Mouse (Mus musculus) midbrain, postnatal 0 days (tissue): ENCODE measurements around the gene Sfxn3. TPM values are rescaled to one million over a fixed set of nuclear protein-coding genes. Genes with fewer than 3 reads are reported as not detected.

Source experiments
- ATAC-seq: fragments of 200-750 bp; cut with Nextera tagmentation; 2 replicates; pipeline ENCODE4 v1.8.0; 2017; ENCODE audit warnings: moderate number of reproducible peaks, mild to moderate bottlenecking, moderate TSS enrichment, moderate library complexity; ENCODE audit not compliant: low FRiP score
- DNase-seq: peaks from one replicate; pipeline ENCODE4 v3.0.0-alpha.2; 2015; ENCODE audit warnings: low spot score
- H3K27ac ChIP-seq: fragments of 300-500 bp; sonication (generic); 2 replicates; pipeline ENCODE4 v1.5.1; 2014; ENCODE audit warnings: low read depth, mild to moderate bottlenecking, low read length, mixed read lengths
- H3K27me3 ChIP-seq: fragments of 300-500 bp; sonication (generic); 2 replicates; pipeline ENCODE4 v1.6.1; 2014; ENCODE audit warnings: low read length, control low read depth, mixed read lengths; ENCODE audit not compliant: insufficient read depth
- H3K36me3 ChIP-seq: fragments of 300-500 bp; sonication (generic); 2 replicates; pipeline ENCODE4 v1.6.1; 2014; ENCODE audit warnings: low read length, control low read depth, mixed read lengths; ENCODE audit not compliant: insufficient read depth
- H3K4me1 ChIP-seq: fragments of 300-500 bp; sonication (generic); 2 replicates; pipeline ENCODE4 v1.6.1; 2014; ENCODE audit warnings: mild to moderate bottlenecking, control low read depth, antibody characterized with exemption, low read length, mixed read lengths; ENCODE audit not compliant: insufficient read depth
- H3K4me2 ChIP-seq: fragments of 300-500 bp; sonication (generic); 2 replicates; pipeline ENCODE4 v1.6.1; 2014; ENCODE audit warnings: low read depth, mild to moderate bottlenecking, low read length, mixed read lengths; ENCODE audit not compliant: poor library complexity, severe bottlenecking
- H3K4me3 ChIP-seq: fragments of 300-500 bp; sonication (generic); 2 replicates; pipeline ENCODE4 v1.5.1; 2014; ENCODE audit warnings: low read depth, mild to moderate bottlenecking, low read length, moderate library complexity
- H3K9ac ChIP-seq: fragments of 300-500 bp; sonication (generic); replicated peaks from 2 replicates; pipeline ENCODE4 v1.6.1; 2014; ENCODE audit warnings: mild to moderate bottlenecking, low read length, moderate library complexity, mixed read lengths; ENCODE audit not compliant: poor library complexity, severe bottlenecking
- H3K9me3 ChIP-seq: fragments of 300-500 bp; sonication (generic); 2 replicates; pipeline ENCODE4 v1.6.1; 2016; ENCODE audit warnings: low read length, control low read depth
- CTCF ChIP-seq: IDR thresholded peaks from 2 replicates; pipeline ENCODE4 v1.5.1; 2016; ENCODE audit warnings: antibody characterized with exemption, mild to moderate bottlenecking
- WGBS: fragments of 180-500 bp; shearing (Covaris S2); extraction: QIAGEN DNeasy Blood & Tissue Kit; methylation state at CpG from one replicate; pipeline ENCODE4 v1.1.7; 2014; 5-methylcytosine and 5-hydroxymethylcytosine counted together
- polyA plus RNA-seq: library from polyadenylated mRNA; unstranded; fragments of >200 nt; fragmentation: Nextera tagmentation; extraction: Ambion mirVana; gene quantifications from 2 replicates; pipeline ENCODE4 v1.2.1, GENCODE M21; 2015
- total RNA-seq: library from RNA; depleted of rRNA; stranded (reverse); fragments of >200 nt; gene quantifications from 2 replicates; pipeline ENCODE4 v1.2.3, GENCODE M21; 2014

Gene Sfxn3
- total and polyA plus RNA-seq, 2 experiments from 2014 or later: 85.8 to 102 TPM

DNA sequence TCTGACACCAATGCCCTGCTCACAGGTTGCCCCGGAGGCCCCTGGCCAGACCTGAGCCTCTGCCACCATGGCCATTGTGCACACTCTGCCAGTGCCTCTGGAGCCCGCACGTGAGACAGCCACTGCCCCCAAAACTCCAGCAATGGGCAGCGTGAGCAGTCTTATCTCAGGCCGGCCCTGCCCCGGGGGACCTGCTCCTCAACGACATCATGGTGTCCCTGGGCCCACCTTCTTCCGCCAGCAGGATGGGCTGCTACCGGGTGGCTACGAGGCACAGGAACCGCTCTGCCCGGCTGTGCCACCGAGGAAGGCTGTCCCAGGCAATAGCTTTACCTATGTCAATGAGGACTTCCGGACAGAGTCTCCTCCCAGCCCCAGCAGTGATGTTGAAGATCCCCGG lies 25.9 kb upstream of the Sfxn3 start:
- H3K9me3 ChIP-seq: no peaks in the 10 kb centered on the region
- no peak for ATAC-seq
- H3K9ac ChIP-seq: no peak overlapping the region; the same call in 1 of the 2 replicates
- H3K27ac ChIP-seq: no peak overlapping the region
- H3K4me2 ChIP-seq: no peak overlapping the region
- H3K36me3 ChIP-seq: peaks cover 15% of the 10 kb centered on the region
- WGBS: 91% methylated on average over 15 of the region's 15 CpGs
- no peak for DNase-seq
- peaks cover under 1% of the 10 kb centered on the region; the same call in 1 of the 2 replicates for H3K4me1 ChIP-seq
- TF ChIP-seq CTCF: no peak
- H3K27me3 ChIP-seq: no peaks in the 10 kb centered on the region
- no peak overlapping the region for H3K4me3 ChIP-seq

DNA sequence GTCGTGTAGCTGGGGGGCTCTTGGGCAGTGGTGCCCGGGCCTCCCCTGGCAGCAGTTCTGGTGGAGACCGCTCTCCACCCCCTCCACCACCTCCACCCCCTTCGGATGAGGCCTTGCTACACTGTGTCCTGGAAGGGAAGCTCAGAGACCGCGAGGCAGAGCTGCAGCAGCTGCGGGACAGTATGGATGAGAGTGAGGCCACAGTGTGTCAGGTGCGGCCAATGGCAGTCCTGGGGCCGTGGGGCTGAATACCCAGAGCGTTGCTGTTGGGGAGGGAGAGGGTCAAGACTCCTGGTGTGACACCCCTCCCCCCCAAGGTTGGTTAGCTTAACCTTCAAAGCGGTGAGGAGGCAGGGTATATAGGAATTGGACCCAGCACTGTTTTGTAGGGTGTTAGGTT lies 23.3 kb upstream of the Sfxn3 start:
- Histone ChIP-seq H3K27ac (no peak overlapping the region), H3K9ac (no peak overlapping the region), H3K27me3 (no peaks in the 10 kb centered on the region), H3K4me2 (no peak overlapping the region), H3K9me3 (no peaks in the 10 kb centered on the region), H3K4me3 (no peak overlapping the region), H3K4me1 (no peaks in the 10 kb centered on the region), H3K36me3 (peaks cover 24% of the 10 kb centered on the region)
- WGBS: 85% methylated on average over 11 of the region's 11 CpGs
- ATAC-seq (no peak), DNase-seq (no peak)
- TF ChIP-seq CTCF: no peak

DNA sequence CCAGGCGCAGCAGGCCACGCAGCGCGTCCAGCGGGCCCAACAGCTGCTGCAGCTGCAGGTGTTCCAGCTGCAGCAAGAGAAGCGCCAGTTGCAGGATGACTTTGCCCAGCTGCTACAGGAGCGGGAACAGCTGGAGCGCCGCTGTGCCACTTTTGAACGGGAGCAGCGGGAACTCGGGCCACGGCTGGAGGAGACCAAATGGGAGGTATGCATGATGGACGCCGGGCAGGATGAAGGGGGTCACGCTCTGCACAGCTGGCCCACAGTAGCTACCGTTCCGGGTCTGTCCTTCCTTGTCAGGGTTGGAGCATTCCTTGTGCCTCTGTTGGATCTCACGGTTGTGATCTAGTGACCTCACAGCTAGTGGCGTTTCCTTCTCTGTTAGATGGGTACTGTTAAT lies 22.5 kb upstream of the Sfxn3 start:
- Histone ChIP-seq H3K9me3 (no peaks in the 10 kb centered on the region), H3K4me1 (no peaks in the 10 kb centered on the region), H3K36me3 (peaks cover 24% of the 10 kb centered on the region), H3K4me3 (no peak overlapping the region), H3K4me2 (no peak overlapping the region), H3K27ac (no peak overlapping the region), H3K9ac (no peak overlapping the region), H3K27me3 (no peaks in the 10 kb centered on the region)
- WGBS: 92% methylated on average over 20 of the region's 20 CpGs
- ATAC-seq (no peak), DNase-seq (no peak)
- no peak for TF ChIP-seq CTCF

DNA sequence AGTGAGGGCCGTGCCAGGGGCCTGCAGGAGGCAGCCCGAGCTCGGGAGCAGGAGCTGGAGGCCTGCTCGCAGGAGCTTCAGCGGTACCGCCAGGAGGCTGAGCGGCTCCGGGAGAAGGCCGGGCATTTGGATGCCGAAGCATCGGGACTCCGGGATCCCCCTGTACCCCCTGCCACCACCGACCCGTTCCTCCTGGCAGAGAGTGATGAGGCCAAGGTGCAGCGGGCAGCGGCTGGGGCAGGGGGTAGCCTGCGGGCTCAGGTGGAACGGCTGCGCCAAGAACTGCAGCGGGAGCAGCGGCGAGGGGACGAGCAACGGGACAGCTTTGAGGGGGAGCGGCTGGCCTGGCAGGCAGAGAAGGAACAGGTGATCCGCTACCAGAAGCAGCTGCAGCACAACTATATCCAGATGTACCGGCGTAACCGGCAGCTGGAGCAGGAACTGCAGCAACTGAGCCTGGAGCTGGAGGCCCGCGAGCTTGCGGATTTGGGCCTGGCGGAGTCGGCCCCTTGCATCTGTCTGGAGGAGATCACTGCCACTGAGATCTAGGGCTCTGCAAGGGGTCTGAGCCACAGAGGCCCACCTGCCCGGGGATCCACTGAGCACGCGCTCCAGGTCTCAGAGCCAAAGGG lies 21.2 kb upstream of the Sfxn3 start:
- Histone ChIP-seq H3K36me3 (peaks cover 24% of the 10 kb centered on the region), H3K27me3 (no peaks in the 10 kb centered on the region), H3K4me2 (no peak overlapping the region), H3K9ac (no peak overlapping the region), H3K27ac (no peak overlapping the region), H3K4me3 (no peak overlapping the region), H3K9me3 (no peaks in the 10 kb centered on the region), H3K4me1 (no peaks in the 10 kb centered on the region)
- no peak for DNase-seq
- 90% methylated on average over 37 of the region's 37 CpGs for WGBS
- no peak for ATAC-seq
- TF ChIP-seq CTCF: no peak

DNA sequence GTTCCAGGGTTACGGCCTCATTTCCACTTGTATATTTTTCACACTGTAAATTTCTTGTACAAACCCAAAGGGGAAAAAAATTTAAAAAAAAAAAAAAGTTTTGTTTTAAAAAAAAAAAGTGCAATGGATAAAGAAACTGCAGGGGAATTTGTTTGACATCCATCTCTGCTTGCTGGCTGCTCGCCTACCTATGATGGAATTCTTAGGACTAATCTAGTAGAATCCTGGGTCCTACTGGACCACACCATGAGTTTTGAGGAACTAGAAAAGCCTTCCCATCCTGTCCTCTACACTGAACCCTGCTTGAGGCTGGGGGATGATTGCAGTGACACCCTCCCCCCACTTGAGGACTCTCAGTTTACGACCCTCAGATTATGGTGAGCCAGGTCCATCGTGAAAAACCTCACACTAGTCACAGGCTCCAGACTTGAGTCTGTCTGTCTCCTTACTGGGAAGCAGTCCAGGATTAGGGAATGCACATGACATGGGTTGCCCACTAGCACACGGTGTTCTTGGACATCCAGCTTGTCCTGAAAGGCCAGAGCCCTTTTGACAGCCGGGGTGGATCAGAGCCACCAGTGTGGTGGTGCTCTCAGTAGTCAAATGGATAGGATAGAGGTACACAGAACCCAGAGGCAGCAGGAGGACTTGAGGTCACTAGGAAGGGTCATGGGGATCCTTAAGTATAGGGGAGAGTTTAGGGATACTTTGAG lies 20.2 kb upstream of the Sfxn3 start:
- Histone ChIP-seq H3K4me2 (no peak overlapping the region), H3K4me3 (no peak overlapping the region), H3K4me1 (no peaks in the 10 kb centered on the region), H3K9ac (no peak overlapping the region), H3K27ac (no peak overlapping the region), H3K9me3 (no peaks in the 10 kb centered on the region), H3K27me3 (no peaks in the 10 kb centered on the region), H3K36me3 (peaks cover 24% of the 10 kb centered on the region)
- no peak for DNase-seq
- ATAC-seq: no peak
- no peak for TF ChIP-seq CTCF
- WGBS: 87% methylated on average over 6 of the region's 6 CpGs

DNA sequence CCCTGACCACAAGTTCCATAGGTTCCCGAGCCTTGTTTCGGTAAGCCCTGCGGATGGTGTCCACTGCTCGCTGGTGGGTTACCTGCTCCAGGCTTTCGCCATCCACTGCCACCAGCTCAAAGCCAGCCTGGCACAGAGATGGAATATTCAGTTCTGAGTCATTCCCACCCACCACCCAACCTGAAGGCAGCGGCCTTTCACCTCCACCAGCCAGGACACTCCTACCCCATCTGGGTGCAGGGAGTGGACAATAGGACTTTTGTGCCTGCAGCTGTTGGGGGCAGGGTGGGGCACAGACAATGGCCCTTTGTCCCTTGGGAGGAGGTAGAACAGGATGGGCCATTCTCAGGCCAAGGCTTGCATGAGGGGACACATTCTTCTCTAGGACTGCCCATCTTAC lies 19.5 kb upstream of the Sfxn3 start:
- Histone ChIP-seq H3K27me3 (no peaks in the 10 kb centered on the region), H3K9ac (no peak overlapping the region), H3K4me3 (no peak overlapping the region), H3K36me3 (peaks cover 24% of the 10 kb centered on the region), H3K4me1 (no peaks in the 10 kb centered on the region), H3K9me3 (no peaks in the 10 kb centered on the region), H3K4me2 (no peak overlapping the region), H3K27ac (no peak overlapping the region)
- no peak for TF ChIP-seq CTCF
- DNase-seq (no peak), ATAC-seq (no peak)
- WGBS: 84% methylated on average over 6 of the region's 6 CpGs
